Mouse (Mus musculus): ENCODE results near the gene Mtmr12.
"Not testable (repeated sequence)": the region's sequence is repeated elsewhere in the genome, so short reads cannot be mapped to it uniquely, and the experiment has no call there.

The Mtmr12 gene

DNA sequence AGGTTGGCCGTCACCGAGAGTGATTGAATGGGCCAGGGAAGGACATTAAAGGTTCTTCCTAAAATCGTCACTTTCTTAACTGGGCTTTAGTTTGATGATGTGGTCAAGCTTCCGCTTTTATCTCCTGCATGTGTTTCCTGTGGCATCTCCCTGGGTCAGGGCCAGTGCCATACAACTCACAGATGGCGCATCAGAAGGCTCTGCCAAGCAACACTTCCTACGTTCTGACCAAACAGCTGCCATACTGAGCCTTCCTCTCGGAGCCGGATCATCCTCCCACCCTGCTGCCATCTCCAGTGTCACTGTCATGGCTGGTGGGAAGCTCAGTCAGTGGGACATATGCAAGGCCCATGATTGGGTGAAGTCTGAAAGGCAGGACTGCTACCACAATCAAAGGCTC, 6.7 kb downstream of the Mtmr12 start:
- DNase-seq (ENCODE audit: low read depth, low spot score), result no peak

DNA sequence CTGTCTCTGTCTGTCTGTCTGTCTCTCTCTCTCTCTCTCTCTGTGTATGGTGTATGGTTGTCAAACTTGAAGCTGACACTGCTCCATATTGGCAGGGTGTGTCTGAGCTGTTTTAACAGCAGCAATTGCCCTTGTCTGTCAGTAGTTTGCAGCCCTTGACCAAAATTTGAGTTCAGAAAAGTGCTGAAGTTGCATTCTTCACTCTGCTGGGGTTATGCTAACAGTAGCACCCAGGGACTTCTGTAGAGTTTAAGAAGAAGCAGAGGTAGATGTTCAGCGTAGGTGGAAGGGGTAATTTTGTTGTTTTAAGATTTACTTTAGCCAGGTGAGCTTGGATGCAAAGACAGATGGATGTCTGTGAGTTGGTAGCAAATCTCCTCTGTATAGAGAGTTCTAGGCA, 7.4 kb downstream of the Mtmr12 start:
- DNase-seq (ENCODE audit: low read depth, low spot score), result no peak

DNA sequence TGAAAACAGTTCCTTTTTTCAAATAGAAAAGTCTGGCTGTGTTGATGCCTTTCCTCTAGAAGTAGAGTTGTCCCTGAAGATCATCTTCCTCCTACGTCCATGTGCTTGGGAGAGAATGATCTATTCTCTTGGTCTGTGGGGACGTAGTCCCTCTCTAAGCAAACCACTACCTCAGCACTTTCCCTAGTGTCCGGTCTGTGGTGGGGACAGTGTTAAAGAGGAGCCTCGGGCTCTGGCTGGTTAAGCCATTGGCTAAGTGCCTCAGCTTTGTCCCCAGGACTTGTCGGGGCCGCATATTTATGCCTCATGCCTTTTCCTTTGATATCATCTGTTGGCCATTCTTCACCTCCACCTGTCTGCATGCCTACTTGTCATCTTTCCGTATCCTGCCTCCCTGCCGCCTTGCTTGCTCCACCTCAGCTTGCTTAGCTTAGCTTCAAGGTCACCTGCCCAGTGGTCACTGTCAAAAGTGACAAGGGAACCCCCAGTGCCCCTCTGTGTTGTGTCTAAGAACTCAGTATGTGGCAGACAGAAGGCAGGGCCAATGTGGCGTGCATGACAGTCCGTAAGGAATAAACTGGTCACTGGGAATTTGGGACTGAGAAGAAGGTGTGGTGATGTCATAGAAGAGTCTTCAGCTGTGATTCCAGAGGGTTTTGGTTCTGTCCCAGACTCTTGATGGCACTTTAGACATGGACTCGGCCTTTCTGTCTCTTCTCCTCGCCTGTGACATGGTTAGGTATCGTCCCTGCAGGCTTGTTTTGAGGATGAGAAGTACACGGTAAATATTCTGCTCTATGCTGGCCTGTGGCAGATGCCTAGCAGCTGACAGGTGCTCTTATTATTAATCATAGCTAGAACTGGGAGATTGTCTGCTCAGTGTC, 9.9 kb downstream of the Mtmr12 start:
- DNase-seq (ENCODE audit: low read depth, low spot score), result no peak

DNA sequence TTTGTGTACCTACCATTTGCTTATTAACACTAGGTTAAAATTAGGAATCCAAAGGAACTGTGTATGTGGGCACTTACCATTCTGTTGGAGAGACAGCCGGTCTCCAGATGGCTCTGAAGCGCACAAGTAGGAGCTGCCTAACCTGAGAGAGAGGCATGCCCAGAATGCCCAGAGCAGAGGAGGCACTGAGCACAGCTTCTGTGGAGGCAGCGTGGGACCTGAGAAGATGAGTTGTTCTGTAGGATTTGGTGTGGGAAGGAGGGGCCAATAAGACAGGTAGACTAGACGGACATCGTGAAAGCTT, 10.5 kb downstream of the Mtmr12 start:
- DNase-seq (ENCODE audit: low read depth, low spot score), result no peak

DNA sequence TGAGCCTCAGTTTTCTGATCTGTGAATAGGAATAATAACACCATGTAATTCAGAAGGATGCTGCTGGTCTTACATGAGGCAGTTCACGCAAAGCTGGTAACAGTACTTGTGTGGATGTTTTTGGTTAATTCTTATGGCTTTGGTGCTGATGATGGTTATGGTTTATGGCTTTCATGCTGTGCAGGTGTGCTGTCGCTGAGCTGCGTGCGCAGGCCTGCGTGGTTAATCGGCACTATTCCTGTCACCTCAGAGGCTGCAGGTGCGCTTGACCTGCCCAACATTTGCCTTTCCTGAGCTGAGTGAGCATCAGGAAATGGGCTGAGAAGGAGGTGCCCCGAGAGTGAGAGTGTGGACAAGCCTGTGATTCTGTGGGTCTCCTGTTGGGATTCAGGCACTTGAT, 11.3 kb downstream of the Mtmr12 start:
- no peak for DNase-seq (ENCODE audit: low read depth, low spot score)

DNA sequence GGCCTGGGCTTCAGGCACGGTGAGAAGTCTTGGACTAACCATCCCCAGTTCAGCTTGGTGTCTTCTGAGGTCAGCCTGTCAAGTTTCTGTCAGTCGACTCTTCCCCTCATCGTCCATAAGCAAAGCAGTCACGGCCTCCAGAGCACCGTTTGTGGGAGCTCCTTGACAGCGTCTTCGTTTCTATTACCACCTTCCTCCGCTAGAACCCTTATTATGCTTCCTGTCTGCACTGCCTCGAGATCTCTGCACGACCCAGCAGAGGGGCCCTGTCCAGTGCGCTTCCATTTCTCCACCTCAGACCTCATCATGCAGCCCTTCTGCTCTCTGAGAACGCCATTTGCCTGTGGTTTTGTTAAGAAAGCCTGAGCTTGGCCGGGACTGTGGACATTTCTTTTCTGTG, 12.0 kb downstream of the Mtmr12 start:
- peak; percentile 32 for DNase-seq (ENCODE audit: low read depth, low spot score)

DNA sequence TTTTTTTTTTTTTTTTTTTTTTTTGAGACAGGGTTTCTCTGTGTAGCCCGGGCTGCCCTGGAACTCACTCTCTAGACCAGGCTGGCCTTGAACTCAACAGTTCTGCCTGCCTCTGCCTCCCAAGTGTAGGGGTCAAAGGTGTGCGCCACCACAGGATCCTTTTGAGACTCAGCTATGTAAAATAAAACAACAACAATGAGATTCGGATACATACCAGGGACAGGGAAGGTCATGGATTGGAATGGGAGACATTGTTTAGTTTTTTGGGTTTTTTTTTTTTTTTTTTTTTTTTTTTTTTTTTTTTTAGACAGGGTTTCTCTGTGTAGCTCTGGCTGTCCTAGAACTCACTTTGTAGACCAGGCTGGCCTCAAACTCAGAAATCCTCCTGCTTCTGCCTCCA, 12.5 kb downstream of the Mtmr12 start:
- DNase-seq (ENCODE audit: low read depth, low spot score), result not testable (repeated sequence)

DNA sequence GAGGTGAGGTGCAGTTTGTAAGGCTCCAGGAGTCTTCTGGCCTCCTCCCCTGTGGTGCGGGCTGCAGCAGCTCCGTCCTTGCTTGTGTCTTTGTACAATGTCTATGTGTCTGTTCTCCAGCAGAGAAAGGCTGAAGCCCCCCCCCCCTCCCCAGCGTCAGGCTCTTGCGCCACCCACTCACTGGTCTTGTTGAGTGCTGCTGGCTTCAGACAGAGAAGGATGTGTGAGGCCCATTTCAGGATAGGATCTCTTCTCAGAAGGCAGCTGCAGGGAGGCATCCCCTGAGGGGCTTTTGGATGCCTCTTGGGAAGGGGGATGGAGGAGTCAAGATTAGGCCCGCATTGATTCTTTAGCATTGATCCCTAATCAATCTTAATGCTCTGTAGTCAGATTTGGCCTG, 13.0 kb downstream of the Mtmr12 start:
- peak; percentile 14 for DNase-seq (ENCODE audit: low read depth, low spot score)

DNA sequence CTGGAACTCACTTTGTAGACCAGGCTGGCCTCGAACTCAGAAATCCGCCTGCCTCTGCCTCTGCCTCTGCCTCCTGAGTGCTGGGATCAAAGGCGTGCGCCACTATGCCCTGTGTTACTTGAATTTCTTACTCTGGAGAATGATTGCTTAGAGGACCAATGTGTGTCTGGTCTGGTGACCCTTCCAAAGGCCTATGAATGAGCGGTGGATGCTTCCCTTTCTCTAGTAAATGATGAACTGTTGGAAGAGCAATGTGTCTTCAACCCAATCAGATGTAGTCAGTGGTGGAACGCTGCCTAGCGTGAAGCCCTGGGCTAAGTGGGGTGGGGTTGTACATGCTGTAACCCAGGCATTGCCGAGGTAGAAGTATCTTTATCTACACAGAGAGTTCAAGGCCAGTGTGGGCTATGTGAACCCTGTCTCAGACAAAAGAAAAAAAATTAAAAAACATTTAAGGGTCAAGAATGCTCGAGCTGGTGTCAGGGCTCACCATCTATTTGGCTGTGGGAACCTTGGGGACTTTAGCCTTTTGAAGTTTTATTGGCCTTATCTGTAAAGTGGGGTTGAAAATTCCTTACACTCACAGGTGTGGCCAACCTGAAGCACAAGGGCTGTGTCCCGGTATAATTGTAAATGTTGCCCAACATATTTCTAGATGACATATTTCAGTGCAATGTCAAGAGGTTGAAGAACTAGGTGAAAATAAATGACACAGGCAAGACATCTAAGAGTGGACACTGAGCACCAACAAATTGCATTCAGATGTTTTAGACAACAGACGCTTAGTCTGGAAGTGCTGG, 14.0 kb downstream of the Mtmr12 start:
- DNase-seq (ENCODE audit: low read depth, low spot score), result no peak

DNA sequence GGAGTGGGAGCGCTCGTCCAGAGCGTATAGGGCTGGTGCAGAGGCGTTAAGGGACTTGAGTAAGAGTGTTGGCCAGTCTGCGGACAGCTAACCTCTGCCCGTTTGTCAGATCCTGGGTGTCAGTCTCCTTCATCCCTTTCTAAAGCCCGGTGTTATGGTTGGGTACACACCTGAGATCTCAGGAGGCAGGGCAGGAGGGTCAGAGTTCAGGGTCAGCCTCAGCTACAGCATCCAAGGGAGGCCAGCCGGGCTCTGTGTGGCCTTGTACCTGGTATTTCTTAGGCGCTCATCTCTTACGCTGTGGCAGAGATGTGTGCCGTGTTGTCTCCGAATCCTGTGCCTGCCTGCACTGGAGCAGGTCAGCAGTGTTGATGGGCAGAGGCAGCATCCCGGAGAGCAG, 16.3 kb downstream of the Mtmr12 start:
- no peak for DNase-seq (ENCODE audit: low read depth, low spot score)

DNA sequence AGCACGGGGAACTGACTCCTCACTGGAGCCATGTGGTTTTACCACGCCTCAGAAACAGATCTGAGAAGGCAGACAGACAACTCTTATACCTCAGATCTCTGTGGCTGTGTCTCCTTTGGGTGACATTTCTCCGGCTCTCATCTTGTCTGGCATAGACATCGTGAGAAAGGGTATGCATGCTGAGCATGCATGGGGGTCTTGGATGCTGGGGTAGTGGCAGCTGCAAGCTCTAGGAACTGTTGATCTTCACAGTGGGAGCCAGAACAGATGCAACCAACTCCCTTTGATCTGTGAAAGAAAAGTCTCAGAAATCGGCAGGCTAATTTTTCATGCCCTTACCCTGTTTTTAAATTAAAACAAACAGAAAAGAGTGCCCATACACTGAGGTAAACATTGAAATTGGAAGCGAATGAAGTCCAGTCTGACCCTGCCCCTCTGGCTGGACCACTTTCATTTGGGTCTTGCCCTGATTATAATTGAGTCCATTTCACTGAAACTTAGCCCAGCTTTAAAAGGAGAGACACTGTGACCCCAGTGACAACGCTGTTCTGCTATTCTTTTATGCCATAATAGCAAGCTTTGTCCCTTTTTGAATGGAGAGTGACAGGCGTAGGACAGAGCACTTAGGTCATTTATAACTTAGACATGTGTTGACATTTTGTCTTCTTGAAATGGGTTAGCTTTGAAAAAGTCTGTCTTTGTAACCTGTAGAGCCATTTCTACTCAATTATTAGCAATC, 17.9 kb downstream of the Mtmr12 start:
- no peak for DNase-seq (ENCODE audit: low read depth, low spot score)

DNA sequence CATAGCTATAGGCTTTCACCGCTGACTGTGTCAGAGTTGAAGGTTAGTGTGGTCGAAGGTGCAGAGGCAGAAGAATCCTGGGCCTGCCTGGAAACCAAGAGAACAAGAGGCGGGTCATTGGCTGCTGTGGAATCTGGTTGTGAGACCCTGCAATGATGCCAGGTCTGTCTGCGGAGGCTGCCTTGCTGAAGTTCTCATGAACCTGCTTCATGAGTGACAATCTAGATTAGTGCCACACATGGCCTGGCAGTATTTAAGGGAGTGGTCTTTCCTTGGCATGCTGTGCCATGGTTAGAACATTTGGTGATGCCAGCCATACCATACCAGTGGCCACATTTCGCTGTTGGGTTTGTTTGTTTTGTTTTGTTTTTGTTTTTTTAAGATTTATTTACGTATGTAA, 18.6 kb downstream of the Mtmr12 start:
- no peak for DNase-seq (ENCODE audit: low read depth, low spot score)

DNA sequence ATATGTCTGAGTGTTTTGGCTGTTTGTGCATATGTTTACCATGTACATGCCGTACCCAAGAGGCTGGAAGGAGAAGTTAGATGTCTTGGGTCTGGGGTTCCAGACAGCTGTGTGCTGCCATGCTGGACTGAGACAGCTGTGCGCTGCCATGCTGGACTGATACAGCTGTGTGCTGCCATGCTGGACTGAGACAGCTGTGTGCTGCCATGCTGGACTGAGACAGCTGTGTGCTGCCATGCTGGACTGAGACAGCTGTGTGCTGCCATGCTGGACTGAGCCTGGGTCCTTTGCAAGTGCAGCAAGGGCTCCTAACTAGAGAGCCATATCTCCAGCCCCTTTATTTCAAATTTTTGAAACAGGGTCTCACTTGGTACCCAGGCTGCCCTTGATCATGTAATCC, 19.4 kb downstream of the Mtmr12 start:
- DNase-seq (ENCODE audit: low read depth, low spot score), result no peak

DNA sequence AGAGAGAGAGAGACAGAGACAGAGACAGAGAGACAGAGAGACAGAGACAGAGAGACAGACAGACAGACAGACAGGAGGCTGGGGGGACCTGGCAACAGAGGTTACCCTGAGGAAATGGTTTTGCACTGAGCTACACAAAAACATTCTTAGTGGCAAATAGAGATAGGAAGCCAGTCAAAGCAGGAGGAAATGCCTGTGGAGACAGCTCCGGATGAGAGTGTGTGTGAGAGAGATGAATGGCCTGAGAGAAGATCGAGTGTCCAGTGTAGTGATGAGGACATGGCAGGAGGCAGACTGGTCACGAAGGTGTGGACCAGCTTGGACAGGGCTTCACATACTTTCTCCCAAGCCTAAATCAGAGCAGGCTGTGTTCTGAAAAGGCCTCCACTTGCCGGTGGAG, 20.2 kb downstream of the Mtmr12 start:
- DNase-seq (ENCODE audit: low read depth, low spot score), result peak; percentile 21

DNA sequence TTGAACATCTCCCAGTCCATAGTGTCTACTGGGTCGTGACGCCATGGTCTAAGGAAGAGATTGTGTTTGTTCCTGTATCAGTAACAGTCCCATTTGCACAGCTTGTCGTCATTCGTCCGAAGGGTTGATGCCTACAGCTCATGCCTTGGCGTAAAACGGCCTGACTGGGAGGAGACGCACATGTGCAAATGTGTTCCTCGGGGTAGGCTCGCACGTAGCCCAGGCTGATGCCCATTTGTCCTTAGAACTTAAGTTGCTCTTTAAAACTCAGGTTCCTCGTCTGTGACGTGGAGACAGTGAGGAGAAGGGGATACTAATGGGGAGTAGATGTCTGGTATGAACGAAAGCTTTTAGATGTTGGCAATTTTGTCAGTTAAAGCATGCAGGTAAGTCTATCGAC, 22.1 kb downstream of the Mtmr12 start:
- no peak for DNase-seq (ENCODE audit: low read depth, low spot score)

DNA sequence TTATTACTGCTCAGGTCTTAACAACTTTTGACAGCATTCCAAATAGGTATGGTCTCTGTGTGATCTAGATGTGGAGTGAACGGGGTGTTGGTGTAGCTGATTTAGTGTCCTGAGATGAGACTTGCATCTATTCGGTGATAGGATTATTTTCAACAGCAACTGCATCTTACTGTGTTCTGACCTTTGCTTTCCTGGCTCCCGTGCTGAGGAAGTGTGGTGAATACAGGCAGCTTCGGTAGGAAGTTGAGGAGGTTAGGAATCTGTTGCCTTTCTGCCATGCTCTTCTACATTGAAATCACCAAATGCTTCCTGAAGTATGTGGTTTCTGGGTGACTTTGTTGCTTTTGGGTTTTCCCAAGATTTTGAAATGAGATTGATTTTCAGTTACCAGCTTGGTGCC, 22.5 kb downstream of the Mtmr12 start:
- DNase-seq (ENCODE audit: low read depth, low spot score), result no peak

DNA sequence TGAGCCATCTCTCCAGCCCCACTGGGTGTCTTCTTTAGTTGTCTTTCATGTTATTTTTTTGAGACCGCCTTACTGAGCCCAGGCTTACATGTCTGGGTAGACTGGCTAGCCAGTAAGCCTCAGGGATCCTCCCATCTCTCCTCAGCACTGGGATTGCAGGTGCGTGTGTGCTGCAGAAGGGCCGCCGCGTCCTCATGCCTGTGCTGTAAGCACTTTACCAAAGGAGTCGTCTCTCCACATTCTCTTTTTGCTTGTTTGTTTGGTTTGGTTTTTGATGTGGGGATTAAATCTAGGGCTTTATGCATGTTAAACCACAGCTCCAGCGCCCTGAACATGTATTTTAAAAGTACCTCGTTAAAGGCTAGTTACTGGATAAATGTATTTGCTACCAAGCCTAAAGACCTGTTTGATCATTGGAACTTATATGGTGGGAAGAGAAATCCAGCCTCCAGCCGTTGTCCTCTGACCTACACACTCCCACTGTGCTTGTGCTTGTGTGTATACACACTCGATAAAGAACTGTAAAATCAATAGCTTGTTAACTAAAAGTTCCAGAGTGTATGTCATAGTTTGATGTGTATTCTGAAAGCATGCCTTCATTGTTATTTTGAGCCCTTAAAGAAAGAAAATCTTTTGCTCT, 24.9 kb downstream of the Mtmr12 start:
- DNase-seq (ENCODE audit: low read depth, low spot score), result peak; percentile 78

DNA sequence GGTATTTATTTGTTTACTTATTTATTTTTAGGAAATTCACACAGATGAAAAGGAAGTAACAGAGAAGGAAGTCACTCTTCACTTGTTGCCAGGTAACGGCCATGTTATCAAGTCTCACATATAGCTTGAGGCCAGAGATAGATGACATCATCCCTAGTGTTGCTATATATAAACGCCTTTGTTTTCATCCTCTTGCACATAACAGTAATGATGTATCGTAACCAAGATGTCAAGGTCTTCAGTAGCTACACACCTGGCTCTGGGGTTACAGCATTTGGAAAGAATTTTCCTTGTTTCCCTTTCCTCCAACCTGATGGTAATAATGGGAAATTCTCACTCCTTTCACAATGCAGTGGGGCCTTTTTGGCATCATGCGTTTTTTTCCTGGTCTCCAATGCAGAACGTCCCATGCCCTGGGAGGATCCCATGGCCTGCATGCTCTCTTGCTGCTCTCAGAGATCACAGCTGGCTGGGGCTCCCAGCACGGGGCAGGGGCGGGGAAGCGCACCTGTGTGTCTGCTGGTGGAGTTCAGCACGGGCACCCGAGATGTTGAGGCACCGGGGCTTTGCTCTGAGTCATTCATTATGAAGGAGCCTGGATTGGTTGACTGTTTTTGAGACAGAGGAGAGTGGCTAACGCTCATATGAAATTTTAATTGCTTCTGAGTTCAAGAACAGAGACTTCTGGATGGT, 25.6 kb downstream of the Mtmr12 start:
- DNase-seq (ENCODE audit: low read depth, low spot score), result peak; percentile 90

DNA sequence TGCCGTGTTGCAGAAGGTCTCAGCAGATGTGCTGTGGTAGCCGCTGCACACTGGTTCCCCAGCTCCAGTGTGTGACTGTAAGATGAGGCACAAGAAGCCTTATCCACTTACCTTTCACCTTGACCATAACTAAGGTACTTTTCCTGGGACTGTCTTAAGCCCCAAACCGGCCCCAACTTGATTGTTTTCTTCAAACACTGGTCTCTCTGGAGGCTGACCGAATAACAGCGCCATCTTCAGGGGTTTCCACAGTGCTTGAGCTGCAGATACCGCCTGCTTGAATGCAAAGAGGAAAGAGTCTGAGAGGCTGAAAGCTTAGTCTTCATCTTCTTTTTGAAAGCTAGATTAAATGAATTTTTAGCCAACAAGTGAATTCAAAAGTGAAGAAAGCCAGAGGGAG, 26.6 kb downstream of the Mtmr12 start:
- no peak for DNase-seq (ENCODE audit: low read depth, low spot score)

DNA sequence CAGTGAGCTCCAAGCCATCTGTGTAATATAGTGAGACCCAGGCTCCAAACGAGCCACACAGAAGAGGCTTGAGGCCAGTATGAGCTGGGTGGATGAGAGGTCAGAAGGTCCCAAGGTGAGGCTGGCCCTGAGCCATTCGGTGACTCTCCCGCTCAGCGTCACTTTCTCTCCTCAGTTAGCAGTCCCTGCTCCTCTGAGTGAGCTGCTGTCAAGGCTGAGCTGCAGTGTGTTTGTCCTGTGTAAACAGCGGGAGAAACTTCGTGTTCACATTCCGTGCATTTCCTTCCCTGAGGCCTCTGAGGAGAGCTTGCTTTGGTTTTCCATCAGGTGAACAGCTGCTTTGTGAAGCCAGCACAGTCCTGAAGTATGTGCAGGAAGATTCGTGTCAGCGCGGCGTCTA, 27.6 kb downstream of the Mtmr12 start:
- DNase-seq (ENCODE audit: low read depth, low spot score), result no peak

DNA sequence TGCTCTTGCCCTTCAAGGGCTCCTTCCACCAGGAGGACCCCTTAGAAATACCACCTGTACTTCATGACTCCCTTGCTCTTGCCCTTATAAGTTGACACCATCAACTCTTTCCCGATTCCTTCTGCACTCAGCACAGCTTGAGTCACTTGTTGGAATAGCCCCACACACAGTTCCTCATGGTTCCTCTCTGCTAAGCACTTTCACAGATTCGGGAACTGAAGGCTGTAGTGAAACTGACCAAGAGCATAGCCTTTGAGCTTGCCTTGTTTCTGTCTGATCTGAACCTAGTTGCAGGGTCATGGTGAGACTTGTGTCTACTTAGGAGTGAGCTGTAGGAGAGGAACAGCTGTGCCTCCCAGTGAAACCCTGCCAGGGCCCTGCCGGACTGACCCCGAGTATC, 28.2 kb downstream of the Mtmr12 start:
- no peak for DNase-seq (ENCODE audit: low read depth, low spot score)
